Mouse (Mus musculus): ENCODE data around the gene Tymp.

GRCm38 (mm10) chr15:89402471-89402870, 25.6 kb upstream of the Tymp start:
- TF ChIP-seq CTCF (IDR thresholded peaks at IDR 0.05; ENCODE audit: borderline replicate concordance, insufficient read depth, low read depth, low read length) (no peak), POLR2A (IDR thresholded peaks at IDR 0.05; ENCODE audit: borderline replicate concordance, insufficient read depth, low read length) (no peak)
